Mouse (Mus musculus): ENCODE measurements around the gene Polg.

- TF ChIP-seq POLR2A (IDR thresholded peaks at IDR 0.05; ENCODE audit: low read depth, low read length) (no peak), CTCF (IDR thresholded peaks at IDR 0.05; ENCODE audit: extremely low read depth, insufficient read depth, insufficient read length, insufficient replicate concordance) (no peak)
These were observed 35.4 kb upstream of the Polg start for GRCm38 (mm10) chr7:79501581-79502031.

All from spleen, adult 2 months (tissue).